Mouse (Mus musculus) R1 (cell line): ENCODE results near the gene Alpl.

Source experiments
- DNase-seq: peaks from one replicate; pipeline ENCODE4 v3.0.0-alpha.2; 2018; ENCODE audit warnings: low read depth, low spot score

The Alpl gene

DNA sequence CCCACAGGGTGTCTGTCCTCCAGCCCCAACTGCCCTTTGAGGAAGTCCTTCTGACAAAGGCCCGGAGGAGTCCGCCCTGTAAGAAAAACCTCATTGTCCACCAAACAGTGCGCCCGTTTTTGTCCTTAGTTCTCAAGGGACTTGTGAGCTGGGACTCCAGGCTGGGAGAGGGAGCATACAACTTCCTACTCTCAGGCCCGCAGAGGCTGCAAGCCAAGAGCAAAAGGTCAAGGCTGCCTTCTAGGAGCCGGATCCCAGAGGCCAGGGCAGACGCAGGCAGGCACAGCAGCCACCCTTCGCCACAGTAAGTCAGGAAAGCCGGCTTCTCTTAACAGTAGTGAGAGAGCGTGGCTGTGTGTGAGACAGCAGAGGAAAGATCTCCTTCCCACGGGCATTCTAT lies 4.1 kb upstream of the Alpl start:
- DNase-seq: peak; percentile 38

DNA sequence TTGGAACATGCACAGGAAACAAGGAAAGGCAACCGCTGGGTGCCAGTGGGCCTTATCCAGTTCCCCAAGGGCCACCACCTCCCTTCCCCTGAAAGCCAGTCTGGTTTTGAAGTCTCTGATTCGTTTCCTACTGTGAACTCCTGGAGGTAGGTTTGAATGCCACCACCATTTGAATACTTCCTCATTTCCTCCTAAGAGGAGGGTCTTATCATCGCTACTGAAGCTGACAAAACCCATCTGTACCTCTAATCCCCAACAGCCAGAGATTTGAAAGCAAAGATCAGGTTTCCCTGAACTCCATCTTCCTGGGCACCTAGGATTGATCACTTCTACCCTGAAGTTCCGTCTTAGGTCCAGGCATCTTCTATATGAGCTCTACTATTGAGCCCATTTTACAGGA lies 854 bp upstream of the Alpl start:
- no peak for DNase-seq

DNA sequence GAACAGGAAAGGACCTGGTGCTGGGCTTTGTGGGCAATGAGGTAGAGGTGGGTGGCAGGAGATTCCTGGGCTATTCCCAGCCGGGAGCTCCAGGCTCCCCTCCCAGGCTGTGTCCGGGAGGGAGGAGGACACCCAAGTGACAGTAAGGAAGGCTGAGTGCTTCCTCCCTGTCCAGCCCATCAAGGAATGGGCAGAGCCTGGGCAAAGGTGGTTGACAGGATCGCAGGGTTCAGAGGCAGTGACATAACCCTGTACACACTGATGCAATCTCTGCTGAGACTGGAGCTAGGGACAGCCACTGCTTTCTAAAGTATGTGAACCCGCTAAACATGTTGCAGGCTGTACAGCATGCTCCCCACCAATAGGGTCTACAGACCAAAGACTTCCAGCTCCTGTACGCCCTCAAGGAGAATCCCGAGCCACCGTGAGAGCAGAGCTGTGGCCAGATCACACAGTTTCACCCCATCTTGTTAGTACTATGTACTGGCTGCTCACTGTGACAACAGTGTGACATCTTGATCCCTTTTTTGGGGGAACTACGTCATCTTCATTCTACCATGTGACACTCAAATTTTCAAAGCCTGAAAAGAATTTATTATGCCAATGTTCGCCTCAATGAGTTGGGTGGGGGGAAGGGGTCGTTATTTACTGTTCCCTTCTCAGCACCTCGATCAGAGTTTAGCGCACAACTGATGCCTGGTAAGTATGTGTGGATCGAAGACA lies 1.8 kb downstream of the Alpl start:
- no peak for DNase-seq

DNA sequence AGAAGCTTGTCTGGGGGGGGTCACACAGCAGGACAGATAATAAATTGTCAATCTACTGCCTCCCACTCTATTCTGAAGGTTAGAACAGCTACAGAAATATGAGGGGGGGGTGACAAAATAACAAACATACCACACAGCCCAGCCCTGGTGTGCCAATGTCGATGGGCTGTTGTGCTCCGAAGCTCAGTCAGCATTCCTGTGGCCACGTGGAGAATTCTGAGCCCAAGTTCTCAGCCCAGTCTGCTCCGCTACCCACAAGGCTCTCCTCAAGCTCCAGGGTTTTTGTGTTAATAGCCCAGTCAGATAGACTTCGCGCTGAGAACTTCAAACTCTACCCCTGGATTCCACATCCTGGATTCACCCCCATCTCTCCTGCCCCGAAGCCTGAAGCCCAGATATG lies 2.6 kb downstream of the Alpl start:
- no peak for DNase-seq

DNA sequence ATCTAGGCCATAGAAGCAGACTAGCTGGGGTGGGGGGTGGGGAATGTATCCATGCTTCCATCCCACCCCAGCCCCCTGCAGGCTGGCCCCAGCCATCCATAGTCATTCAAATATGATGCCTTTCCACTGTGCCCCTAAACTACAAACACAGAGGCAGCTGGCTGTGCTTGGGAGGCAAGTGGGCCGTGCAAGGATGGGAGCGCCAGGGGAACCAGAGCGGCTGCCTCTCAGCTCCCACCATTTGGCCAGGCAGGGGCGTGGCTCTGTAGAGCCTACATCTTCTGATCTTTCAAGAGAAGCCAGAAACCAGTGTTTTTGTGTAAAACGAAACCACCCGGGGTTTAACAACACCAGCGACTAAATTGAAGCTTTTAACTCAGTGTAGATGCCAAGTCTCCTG lies 4.7 kb downstream of the Alpl start:
- peak; percentile 96 for DNase-seq

DNA sequence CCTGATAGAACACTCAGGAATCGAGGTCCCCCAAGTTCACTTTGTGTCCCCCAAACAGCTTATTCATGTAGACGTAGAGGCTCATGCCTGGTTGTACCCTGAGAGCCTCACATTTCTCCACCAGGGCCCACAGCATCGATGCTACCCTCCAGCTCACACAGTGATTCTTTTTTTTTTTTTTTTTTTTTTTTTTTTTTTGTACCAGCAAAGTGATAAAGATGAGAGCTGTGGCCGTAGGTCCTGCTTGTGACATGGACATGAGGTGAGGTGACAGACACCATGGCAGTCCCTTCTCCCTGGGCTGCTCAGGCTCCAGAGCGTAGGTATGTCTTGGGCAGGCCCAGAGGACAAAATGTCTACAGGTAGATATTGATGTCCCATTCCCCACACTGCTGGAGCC lies 5.2 kb downstream of the Alpl start:
- DNase-seq: no peak

DNA sequence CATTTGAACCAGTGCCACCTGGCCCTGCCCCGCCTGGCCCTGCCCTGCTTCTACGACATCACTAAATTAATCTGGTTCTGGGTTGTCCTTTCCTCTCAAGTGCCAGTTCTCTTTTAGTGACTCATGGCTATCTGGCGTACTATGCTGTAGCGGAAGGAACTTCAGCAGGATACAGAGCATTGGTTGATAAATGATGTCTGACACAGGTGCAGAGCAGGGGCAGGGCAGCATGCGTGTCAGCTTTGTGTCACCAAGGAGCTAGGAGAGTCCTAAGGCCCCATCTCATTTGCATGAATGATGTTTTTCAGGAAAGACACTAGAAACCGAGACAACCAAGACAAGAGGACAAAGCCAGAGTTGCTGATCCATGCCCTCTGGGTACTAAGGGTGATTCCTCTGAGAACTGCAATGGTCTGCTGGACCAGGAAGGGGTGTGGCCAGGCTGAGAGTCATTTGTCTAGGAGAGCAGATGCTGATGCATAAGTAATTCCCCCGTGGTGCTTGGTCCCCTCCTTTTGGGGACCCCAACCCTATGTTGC lies 7.6 kb downstream of the Alpl start:
- DNase-seq: no peak

DNA sequence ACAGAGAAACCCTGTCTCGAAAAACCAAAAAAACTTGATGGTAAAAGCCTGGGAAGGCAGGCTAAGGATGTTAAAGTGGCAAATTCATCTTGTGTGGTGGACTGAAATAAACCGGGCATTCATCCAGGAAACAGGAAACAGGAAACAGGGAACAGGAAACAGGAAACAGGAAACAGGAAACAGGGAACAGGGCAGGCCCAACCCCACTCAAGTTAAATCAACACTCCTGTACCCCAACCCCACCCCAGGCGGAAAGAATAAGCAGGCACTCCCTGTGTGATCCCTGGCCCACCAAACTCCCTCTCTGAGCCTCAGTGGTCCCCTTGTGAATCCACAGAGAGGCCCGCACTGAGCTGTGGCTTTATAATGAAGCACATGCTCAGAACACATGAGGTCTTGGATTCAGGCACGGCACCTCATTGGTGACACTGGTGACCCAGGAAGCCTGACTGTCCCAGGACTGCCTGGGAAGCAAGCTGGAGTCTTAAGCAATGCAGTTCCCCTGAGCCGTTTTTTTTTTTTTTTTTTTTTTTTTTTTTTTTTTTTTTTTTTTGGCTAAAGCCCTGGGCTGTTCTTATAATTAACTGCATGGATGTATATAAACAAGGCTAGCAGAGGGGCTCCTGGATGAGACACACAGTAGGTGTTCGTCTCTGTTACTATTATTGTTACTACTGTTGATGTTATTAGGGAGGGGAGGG lies 8.4 kb downstream of the Alpl start:
- DNase-seq: peak; percentile 81

DNA sequence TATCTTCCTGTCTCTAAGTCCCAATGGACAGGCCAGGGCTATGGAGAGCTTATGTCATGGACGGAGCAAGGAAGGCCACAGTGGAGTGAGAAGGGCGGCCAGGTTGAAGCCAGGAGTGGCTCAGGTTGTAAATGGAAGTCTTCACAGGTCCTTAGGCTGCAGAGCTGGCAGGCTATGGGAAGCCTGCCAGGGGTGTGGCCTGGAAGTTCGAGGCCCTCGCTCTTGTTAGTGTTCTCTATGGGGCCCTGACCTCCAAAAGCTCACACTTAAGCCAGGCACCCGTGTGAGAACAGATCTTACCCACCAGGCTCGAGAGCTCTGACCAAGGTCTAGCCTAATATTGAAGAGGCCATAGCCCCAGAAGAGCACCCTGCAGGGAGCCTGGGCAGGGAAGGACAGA lies 9.7 kb downstream of the Alpl start:
- no peak for DNase-seq

DNA sequence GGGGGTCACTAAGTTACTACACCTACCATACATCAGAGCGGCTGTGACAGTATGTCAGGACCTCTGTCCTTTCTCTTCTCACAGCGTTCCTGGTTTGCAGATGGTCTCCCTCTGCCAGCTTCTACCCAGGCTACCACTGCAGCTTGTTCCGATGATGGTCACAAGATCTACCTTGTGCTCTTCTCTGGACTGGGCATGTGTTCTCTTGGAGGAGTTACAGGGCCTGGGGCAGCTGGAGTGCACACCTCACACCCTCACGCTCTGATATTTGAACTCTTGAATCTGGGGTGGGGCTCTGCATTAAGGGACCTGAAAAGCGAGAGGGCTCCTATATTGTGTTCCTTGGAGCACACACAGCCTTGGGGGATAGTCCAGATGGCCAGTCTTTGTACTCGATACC lies 10.9 kb downstream of the Alpl start:
- DNase-seq: no peak

DNA sequence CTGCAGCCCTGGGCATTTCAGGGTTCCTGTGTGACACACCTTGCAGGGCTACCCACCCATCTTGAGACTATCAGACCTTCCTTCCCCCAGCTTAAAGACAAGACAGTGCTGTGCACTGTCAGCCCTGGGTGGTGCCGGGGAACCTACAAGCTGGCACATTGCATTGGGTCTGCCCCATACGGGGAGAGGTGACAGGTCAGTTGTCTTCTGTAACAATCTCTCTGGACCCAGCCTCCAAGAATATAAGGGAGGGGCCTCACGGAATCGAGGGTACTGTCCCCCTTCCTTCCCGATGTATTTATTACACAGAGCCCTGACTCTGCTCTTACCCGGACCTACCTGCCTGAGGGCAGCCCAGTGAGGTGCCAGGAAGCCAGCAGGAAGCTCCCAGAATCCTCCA lies 11.4 kb downstream of the Alpl start:
- no peak for DNase-seq

DNA sequence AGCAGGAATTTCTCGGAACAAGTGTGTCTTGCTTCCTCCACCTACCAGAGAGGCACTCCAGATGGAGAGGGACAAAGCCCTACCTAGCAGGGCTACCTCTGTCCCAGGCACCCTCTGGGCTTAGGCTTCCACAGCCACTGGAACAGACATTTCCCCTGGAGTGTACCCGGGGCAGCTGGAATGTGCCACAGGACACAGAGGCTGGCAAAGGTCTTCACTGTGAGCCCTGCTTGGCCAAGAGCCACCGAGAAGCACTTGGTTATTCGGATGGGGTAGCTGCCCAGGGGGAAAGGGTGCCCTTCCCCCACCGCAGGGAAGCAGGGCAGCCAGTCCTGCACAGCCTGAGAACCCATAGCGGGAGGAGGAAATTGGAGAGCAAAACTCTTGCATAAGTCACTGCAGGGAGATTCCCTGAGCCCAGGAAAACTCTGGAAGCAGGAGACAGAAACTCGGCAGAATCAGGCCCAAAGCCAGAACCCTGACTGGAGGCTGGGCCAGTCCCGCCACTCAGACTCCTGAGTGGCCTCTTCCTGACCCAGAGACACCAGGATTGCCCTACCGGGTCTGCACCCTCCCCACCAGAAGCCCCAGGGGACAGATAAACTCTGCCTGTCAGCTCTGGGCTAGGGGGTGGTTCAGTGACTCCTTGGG lies 12.5 kb downstream of the Alpl start:
- no peak for DNase-seq

DNA sequence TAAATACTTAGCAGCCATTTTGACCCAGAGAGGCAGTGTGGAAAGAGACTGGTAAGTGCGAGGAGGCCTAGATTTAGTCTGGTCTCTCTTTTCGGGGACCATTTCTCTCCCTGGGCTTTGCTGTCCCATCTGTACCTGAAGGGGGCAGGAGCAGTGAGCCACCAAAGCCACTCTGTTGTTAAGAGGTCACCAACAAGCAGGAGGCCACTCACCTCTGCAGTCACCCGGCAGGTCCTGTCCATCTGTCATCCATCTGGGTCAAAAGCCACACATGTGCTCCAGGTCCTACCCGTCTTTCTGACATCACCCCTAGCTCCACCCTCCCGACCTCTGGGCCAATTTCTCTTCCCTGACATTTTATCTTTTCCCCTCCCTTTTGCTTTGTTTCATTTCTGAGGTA lies 14.2 kb downstream of the Alpl start:
- DNase-seq: no peak

DNA sequence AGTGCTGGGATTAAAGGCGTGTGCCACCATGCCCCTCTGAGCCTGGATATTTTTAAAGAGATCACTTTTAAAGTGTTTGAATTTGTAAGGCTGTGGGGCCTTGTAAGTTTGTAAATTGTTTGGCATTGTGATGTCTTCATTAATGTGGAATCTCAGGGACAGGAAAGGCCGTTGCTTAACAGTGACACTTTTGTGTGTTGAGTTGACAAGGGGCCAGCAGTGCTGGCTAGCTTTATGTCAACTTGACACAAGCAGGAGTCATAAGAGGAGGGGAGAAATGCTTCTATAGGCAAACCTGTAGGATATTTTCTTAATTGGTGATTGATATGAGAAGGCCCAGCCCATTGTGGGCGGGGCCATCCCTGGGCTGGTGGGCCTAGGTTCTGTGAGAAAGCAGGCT lies 15.2 kb downstream of the Alpl start:
- no peak for DNase-seq

DNA sequence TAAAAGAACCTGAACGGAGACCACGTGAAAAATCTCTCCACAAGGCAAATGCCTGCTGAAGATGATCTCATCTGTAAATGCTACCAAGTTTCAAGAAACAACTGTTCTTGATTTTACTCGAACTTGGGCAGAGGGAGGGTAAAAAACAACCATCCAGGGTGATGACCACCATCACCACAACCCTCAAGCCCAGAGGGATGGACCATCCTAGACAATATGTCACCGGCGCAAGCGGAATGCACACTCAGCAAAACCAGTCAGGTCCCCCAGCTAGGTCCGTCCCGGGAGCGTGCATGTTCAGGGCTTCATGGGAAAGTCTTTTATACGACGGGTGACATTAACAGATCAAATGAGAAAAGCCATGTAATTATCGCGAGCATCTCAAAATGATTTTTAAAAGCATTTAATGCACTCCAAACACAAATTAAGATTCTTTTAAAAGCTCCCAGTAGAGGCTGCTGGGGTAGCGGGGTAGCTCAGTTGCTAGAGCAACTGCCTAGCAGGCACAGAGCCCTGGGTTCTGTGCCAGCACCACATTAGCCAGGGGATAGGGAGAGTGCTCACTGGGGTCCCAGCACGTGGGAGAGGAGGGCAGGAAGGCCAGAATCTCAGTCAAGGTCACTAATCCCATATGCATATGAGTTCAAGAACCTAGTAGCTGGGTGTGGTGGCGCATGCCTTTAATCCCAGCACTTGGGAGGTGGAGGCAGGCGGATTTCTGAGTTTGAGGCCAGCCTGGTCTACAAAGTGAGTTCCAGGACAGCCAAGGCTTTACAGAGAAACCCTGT lies 17.6 kb downstream of the Alpl start:
- peak; percentile 76 for DNase-seq

DNA sequence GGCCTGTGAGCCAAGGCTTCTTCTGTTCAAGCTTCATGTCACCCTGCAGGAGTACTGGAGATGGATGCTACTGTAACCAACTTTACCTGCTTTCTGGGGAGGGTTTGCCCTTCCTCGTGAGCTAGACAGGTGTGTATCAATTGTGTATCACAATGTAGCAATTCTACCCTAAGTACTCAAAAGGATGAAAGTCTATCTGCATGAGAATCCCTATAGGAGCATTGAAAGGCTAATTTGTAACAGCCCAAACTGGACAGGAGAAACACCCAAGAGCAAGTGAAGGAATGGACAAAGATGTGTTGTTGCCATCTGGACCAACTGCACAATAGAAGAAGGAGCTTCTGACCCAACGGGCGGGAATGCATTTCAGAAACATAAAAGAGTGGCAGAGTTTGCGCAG lies 18.3 kb downstream of the Alpl start:
- DNase-seq: peak; percentile 81

DNA sequence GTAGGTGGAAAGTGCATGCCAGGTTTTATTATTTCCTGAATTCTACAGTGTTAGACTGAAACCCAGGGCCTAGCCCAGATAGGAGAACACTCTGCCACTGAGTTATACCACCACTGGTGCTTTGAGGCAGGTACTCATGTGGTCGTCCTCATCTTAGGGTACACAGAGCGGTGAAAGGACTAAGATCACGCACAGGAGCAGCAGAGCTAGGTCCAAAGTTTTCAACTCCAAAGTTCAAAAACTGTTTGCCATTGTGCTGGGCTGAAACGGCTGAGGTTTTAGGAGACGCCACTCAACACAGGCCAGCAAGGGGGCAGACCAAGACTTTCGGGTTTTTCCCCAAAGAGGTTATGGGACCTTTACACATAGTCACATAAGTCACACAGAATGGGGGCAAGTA lies 21.7 kb downstream of the Alpl start:
- DNase-seq: no peak

DNA sequence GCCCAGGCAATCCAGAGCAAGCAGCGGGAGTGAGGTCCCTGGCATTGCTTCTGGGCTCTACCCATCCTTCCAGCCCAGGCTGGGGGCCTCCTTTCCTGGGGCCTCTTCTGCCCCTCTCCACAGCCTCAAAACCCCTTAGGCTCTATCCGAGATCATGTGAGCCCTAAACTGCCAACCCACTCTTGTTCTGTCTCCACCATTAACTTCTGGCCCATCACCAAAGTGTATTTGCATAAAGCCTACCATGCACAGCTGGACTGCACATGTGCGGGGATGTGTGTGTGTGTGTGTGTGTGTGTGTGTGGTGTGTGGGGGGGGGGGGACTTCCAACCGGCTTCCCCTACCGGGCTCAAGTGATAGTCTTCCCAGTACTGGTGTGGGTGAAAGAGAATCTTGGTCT lies 22.2 kb downstream of the Alpl start:
- DNase-seq: no peak

DNA sequence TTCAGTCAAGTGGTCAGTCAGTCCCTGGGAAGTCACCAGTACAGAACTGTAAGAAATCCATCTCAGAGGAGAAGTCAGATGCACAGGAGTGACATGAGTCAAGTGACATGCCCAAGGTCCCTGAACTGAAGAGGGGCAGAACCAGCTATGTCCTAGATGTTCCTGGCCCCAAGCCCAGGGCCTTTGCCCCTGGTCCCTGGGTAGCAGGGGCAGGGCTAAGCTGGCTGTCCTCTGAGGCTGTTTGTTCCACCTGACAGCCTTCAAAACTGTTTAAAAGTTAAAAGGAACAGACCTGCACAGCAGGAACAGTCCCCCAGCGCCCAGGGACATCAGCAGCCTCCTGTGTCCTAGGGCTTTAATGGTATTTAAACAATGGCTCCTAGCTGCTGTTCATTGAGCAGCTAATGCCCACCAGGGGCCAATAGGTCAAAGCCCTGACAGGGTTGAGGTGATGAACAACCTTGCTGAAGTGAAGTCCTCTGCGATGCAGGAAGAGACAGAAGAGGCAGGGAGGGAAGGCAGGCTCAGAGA lies 22.8 kb downstream of the Alpl start:
- peak; percentile 59 for DNase-seq

DNA sequence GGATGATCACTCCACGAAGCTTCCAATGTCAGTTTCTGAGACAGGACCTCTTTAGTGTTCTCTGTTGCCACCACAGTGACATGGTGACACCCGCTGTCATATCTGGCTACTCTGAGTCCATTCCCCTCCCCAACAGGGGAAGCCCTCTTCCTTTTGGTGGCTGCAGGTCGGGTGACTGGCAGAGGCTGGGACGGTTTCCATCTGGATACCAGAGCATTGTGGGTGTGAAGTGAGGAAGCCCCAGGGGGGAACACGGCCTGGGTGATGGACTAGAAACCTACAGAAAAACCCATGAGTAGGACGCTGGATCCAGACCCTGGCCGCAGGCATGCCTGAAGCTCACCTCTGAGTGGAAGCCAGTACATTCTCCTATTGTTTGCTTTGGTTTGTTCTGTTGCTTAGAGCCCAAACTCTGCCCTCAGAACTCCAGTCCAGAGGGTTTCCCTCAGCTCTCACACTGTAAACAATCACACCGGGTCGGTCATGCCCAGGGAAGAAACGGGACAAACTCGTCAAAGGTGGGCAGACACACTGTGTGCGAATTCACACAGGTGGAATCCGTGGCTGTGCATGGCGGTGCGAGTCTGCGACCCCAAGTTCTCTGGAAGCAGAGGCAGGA lies 23.6 kb downstream of the Alpl start:
- DNase-seq: no peak

DNA sequence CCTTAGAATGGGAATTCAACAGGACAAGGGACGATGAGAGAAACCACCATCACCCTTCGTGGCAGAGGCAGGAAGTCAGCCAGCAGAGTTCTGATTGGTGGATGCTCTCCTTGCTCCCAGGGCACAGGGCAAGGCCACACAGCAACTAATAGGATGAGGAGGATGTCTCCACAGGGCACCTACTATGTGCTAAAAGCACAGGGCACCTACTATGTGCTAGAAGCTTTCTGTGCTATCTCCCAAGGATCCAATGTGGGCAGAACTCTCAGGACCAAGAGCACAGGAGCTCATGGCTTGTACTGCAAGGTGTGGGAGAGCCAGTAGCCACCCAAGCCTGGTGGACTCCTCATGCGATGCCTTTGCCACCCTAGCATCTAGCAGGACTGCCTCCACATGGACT lies 24.4 kb downstream of the Alpl start:
- DNase-seq: no peak
